In genomic region chrX:48103256-48103655, GRCm38 (mm10) we compare ENCODE assay signal across 30 mouse cellular contexts.
"Had no signal": no experiment of that assay in that cellular context is flagged by ENCODE, and none has a peak within 500 bp of the region (broad histone marks: within the 10 kb centered on the region; RNA-seq: fewer than 3 reads in every experiment).

No protein-coding gene starts in this region.

- H3K27me3 ChIP-seq: heart, embryonic 15.5 days; hindbrain, embryonic 12.5 days; hindbrain, embryonic 13.5 days; hindbrain, embryonic 15.5 days; intestine, embryonic 15.5 days had no signal

- DNase-seq: heart, postnatal 10 days; heart, postnatal 14 days; heart, postnatal 36 days; heart, postnatal 4 days; kidney, adult 11 months; kidney, adult 18-20 months; kidney, adult 2 months; kidney, adult 8-10 months; kidney, adult 9 months; kidney, postnatal 10 days; kidney, postnatal 14 days; kidney, postnatal 25 days; kidney, postnatal 36 days; kidney, postnatal 4 days; layer of hippocampus, adult 9-11 months; layer of hippocampus, postnatal 36 days had no signal

- H3K4me3 ChIP-seq: heart, embryonic 12.5 days; heart, embryonic 13.5 days; heart, embryonic 15.5 days; hindbrain, embryonic 10.5 days; hindbrain, embryonic 12.5 days; hindbrain, embryonic 13.5 days; hindbrain, embryonic 15.5 days; intestine, embryonic 15.5 days; kidney, embryonic 15.5 days; layer of hippocampus, adult 2 months; left cerebral cortex, adult 2 months had no signal

- H3K27ac ChIP-seq: heart, embryonic 13.5 days; heart, embryonic 15.5 days; hindbrain, embryonic 10.5 days; hindbrain, embryonic 12.5 days; hindbrain, embryonic 13.5 days; hindbrain, embryonic 14.5 days; hindbrain, embryonic 15.5 days; hindbrain, postnatal 0 days; intestine, embryonic 15.5 days; kidney, embryonic 15.5 days; kidney, postnatal 0 days; layer of hippocampus, adult 2 months; left cerebral cortex, adult 2 months had no signal

- H3K4me1 ChIP-seq: heart, embryonic 12.5 days; heart, embryonic 13.5 days; heart, embryonic 15.5 days; hindbrain, embryonic 10.5 days; hindbrain, embryonic 12.5 days; hindbrain, embryonic 13.5 days; hindbrain, embryonic 15.5 days; intestine, embryonic 15.5 days; kidney, embryonic 15.5 days had no signal
